Mouse (Mus musculus) forebrain, embryonic 12.5 days (tissue): Measurements from ENCODE around the gene C87499. TPM values are rescaled to one million over a fixed set of nuclear protein-coding genes. Genes with fewer than 3 reads are reported as not detected.
A peak's percentile ranks its signal among the peaks of the same experiment; 100 is the strongest.

ENCODE experiments used
- ATAC-seq: fragments of 200-750 bp; cut with Nextera tagmentation; 2 replicates; pipeline ENCODE4 v1.8.0; 2017; ENCODE audit warnings: moderate TSS enrichment; ENCODE audit not compliant: low FRiP score
- H3K27ac ChIP-seq: fragments of 300-500 bp; sonication (generic); 2 replicates; pipeline ENCODE4 v1.5.1; 2016; ENCODE audit warnings: mild to moderate bottlenecking
- H3K27me3 ChIP-seq: fragments of 300-500 bp; sonication (generic); 2 replicates; pipeline ENCODE4 v1.6.1; 2016; ENCODE audit warnings: mild to moderate bottlenecking
- H3K36me3 ChIP-seq: fragments of 300-500 bp; sonication (generic); replicated peaks from 2 replicates; pipeline ENCODE4 v1.6.1; 2016; ENCODE audit warnings: mild to moderate bottlenecking
- H3K4me1 ChIP-seq: fragments of 300-500 bp; sonication (generic); 2 replicates; pipeline ENCODE4 v1.6.1; 2016
- H3K4me2 ChIP-seq: fragments of 300-500 bp; sonication (generic); 2 replicates; pipeline ENCODE4 v1.6.1; 2016; ENCODE audit warnings: mild to moderate bottlenecking, moderate library complexity
- H3K4me3 ChIP-seq: fragments of 300-500 bp; sonication (generic); replicated peaks from 2 replicates; pipeline ENCODE4 v1.5.1; 2016; ENCODE audit warnings: mild to moderate bottlenecking
- H3K9ac ChIP-seq: fragments of 300-500 bp; sonication (generic); 2 replicates; pipeline ENCODE4 v1.6.1; 2016; ENCODE audit warnings: mild to moderate bottlenecking
- H3K9me3 ChIP-seq: fragments of 300-500 bp; sonication (generic); 2 replicates; pipeline ENCODE4 v1.6.1; 2016
- WGBS: fragments of 180-500 bp; shearing (Covaris S2); methylation state at CpG from one replicate; pipeline ENCODE4 v1.1.7; 2016; 5-methylcytosine and 5-hydroxymethylcytosine counted together
- polyA plus RNA-seq: library from polyadenylated mRNA; unstranded; fragments of >200 nt; fragmentation: Nextera tagmentation; extraction: Ambion mirVana; gene quantifications from 2 replicates; pipeline ENCODE4 v1.2.1, GENCODE M21; 2016

C87499 gene
- not detected in 2 replicates for polyA plus RNA-seq

DNA sequence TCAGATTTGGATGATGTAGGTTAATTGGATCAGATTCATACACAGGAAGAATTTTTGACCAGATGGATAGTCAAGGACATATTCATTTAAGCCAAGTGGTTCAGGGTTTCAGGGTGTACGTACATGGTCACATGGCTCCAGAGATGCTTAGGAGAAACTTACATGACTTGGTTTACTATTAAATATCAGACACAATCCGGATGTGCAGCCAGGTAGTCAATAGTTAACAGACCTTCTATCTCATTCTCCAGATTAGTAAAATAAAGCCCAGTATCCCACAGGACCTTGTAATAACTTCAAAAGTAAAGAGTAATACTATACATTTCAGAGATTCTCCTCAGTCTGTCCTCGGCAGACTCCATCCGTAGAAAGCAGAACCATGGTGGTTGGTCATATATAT is at the start of gene C87499:
C87499 (minus strand) TSS at position 101 of the 400 bp plus-strand sequence.
- Histone ChIP-seq H3K4me3 (no peak within 1 kb of the TSS), H3K27ac (no peak within 1 kb of the TSS), H3K4me2 (no peak within 1 kb of the TSS), H3K4me1 (no peaks in the 10 kb centered on the region), H3K36me3 (no peaks in the 10 kb centered on the region), H3K27me3 (no peaks in the 10 kb centered on the region), H3K9ac (no peak within 1 kb of the TSS), H3K9me3 (no peaks in the 10 kb centered on the region)
- WGBS = 92% methylated on average over 4 of the region's 4 CpGs
- no peak for ATAC-seq

DNA sequence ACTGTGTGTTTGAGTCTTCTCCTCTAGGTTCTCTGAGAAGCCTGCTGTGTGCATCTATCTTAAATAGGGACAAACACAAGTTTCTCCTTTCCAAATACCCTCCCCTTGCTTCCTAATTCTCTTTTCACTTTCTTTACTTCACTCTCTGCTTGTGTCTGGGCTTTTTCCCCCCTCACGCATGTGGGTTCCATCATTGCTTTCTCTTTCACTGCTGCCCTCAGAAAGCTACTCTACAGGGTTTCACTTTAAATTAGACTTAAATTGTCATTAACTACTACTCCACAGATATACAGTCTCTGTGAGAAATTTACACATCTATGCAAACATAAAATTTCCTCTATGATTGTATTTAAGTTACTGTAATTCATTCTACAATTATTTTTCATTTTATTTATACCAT is 49.6 kb upstream of the C87499 start, which contains the start of gene Ifna2:
Ifna2 (minus strand) TSS at position 101 of the 400 bp plus-strand sequence.
- Histone ChIP-seq H3K27me3 (no peaks in the 10 kb centered on the region), H3K36me3 (no peaks in the 10 kb centered on the region), H3K4me2 (no peak within 1 kb of the TSS), H3K9ac (no peak within 1 kb of the TSS), H3K27ac (no peak within 1 kb of the TSS), H3K4me1 (no peaks in the 10 kb centered on the region), H3K9me3 (no peaks in the 10 kb centered on the region), H3K4me3 (no peak within 1 kb of the TSS)
- ATAC-seq = no peak
- 90% methylated on average over 1 of the region's 1 CpGs for WGBS

DNA sequence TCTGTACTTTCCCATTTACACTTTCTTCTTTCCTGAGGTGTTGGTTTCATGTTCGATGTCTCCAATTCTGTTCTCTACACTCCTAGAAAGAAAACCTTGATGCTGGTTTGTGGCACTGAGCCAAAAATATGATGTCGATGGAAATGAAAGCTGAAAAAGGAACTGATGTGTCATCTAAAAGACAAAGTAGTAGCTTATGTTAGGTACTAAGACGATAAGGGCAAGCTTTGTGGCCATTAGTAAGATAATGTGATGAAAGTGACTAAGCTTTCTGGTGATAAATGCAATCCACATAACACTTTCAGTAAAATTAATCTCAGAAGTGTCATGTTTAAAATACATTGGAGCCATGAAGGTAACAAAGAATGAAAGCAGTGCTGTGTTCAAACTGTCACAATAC is 47.1 kb upstream of the C87499 start:
- Histone ChIP-seq H3K9me3 (no peaks in the 10 kb centered on the region), H3K36me3 (no peaks in the 10 kb centered on the region), H3K9ac (no peak overlapping the region), H3K27me3 (no peaks in the 10 kb centered on the region), H3K4me3 (no peak overlapping the region), H3K27ac (no peak overlapping the region), H3K4me1 (no peaks in the 10 kb centered on the region), H3K4me2 (no peak overlapping the region)
- no peak for ATAC-seq
- WGBS = 79% methylated on average over 3 of the region's 3 CpGs

DNA sequence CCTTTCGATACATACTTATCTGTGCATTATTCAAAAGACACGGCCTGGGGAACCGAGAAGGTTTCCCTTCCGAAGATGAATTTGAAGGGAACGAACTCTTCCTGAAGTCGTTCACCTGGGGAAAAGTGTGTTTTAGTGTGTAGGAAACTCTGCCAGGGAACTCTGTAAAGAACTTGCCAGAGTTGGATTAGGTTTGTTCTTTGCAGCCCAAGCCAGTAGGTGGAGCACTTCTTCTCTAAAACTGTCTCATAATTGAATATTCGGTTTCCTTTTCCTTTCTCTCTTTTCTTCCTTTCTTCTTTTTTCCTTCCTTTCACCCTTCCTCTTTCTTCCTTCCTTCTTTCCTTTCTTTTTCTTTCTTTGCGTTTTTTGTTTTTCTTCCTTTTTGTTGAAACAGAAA is 46.2 kb upstream of the C87499 start:
- Histone ChIP-seq H3K4me1 (no peaks in the 10 kb centered on the region), H3K27me3 (no peaks in the 10 kb centered on the region), H3K9ac (no peak overlapping the region), H3K27ac (no peak overlapping the region), H3K36me3 (no peaks in the 10 kb centered on the region), H3K9me3 (no peaks in the 10 kb centered on the region), H3K4me3 (no peak overlapping the region), H3K4me2 (no peak overlapping the region)
- WGBS = 54% methylated on average over 8 of the region's 8 CpGs
- ATAC-seq = no peak

DNA sequence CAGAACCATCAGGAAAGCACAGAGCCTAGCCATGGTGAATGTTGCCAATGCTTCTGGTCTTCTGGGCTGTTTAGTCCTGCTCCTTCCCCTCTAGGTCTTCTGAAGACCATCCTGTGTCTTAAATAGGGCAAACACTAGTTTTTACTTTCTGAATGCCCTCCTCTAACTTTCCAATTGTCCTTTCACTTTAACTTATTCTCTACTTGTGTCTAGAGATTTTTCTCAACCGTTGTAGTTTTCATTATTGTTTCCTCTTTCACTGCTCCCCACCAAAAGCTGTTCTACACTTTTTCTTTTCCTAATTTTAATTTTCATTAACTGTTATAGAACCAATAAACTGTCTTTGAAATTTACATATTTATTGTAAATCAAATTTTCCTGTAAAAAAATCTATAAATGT is 42.6 kb upstream of the C87499 start, which contains the start of gene Ifna16:
Ifna16 (minus strand) TSS at position 101 of the 400 bp plus-strand sequence.
- Histone ChIP-seq H3K36me3 (no peaks in the 10 kb centered on the region), H3K27ac (no peak within 1 kb of the TSS), H3K4me2 (no peak within 1 kb of the TSS), H3K9me3 (no peaks in the 10 kb centered on the region), H3K4me1 (no peaks in the 10 kb centered on the region), H3K4me3 (no peak within 1 kb of the TSS), H3K9ac (no peak within 1 kb of the TSS), H3K27me3 (no peaks in the 10 kb centered on the region)
- no peak for ATAC-seq
- 86% methylated on average over 1 of the region's 1 CpGs for WGBS

DNA sequence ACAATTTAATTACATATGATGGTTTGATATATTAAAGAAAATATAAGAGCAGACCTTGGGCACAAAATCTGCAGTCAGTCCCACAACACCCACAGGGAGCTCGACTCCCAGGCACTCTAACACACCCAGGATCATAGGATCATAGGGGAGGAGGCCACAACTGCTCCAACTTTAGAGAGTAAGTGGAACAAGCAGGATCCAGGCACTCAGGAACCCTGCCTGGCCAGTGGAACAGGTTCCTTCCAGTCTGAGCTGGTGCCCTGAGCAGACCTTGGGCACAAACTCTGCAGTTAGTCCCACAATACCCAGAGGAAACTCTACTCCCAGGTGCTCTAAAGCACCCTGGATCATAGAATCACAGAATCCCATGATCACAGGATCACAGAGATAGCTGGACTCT is 21.2 kb upstream of the C87499 start:
- Histone ChIP-seq H3K27me3 (no peaks in the 10 kb centered on the region), H3K4me3 (no peak overlapping the region), H3K9me3 (no peaks in the 10 kb centered on the region), H3K9ac (no peak overlapping the region), H3K4me1 (no peaks in the 10 kb centered on the region), H3K4me2 (no peak overlapping the region), H3K36me3 (no peaks in the 10 kb centered on the region), H3K27ac (no peak overlapping the region)
- no peak for ATAC-seq
- WGBS = 30% methylated on average over 1 of the region's 1 CpGs

DNA sequence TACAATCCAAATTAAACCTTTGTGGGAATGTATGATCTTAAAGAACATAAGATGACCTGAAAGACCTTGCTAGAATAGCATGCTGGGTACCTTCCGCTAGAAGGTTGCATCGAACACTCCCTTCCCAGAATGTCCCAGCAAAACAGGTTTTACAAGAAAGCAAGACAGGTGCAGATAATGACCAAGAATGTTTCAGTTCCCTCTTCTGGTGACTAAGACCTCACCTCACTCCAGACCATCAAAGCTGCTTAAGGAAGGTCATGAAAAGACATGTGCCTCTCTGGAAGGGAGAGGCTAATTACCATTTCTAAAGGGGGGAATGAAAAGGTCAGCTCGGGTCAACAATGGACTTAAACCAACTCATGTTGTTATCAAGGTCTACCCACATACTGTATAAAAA is 19.4 kb upstream of the C87499 start:
- 70% methylated on average over 3 of the region's 3 CpGs for WGBS
- H3K4me2 ChIP-seq = no peak overlapping the region
- no peak overlapping the region for H3K9ac ChIP-seq
- ATAC-seq = no peak
- no peaks in the 10 kb centered on the region for H3K36me3 ChIP-seq
- H3K4me3 ChIP-seq = no peak overlapping the region
- no peak overlapping the region for H3K27ac ChIP-seq
- H3K4me1 ChIP-seq = no peaks in the 10 kb centered on the region
- no peaks in the 10 kb centered on the region for H3K27me3 ChIP-seq
- no peaks in the 10 kb centered on the region for H3K9me3 ChIP-seq

DNA sequence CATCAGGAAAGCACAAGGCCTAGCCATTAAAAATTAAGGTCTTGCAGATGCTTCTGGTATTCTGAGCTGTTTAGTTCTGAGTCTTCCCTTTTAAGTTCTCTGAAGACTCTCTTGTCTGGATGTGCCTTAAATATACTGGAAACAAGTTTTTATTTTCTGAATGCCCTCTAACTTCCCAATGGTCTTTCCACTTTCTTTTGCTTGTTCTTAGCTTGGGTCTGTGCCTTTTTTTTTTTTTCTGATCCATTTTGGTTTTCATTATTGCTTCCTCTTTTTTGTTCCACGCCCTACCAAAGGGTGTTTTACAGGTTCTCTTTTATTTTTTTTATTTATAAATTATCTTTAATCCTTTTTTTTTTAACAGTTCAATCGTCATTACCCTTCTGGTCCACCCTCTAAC is 10.1 kb upstream of the C87499 start, which contains the start of gene Ifna13:
Ifna13 (minus strand) TSS at position 101 of the 400 bp plus-strand sequence.
- no peaks in the 10 kb centered on the region for H3K36me3 ChIP-seq
- H3K27me3 ChIP-seq = no peaks in the 10 kb centered on the region
- ATAC-seq = no peak
- H3K4me3 ChIP-seq = no peak within 1 kb of the TSS
- H3K4me2 ChIP-seq = no peak within 1 kb of the TSS
- no peaks in the 10 kb centered on the region for H3K4me1 ChIP-seq
- WGBS = 80% methylated on average over 2 of the region's 2 CpGs
- no peak within 1 kb of the TSS for H3K27ac ChIP-seq
- no peak within 1 kb of the TSS for H3K9ac ChIP-seq
- H3K9me3 ChIP-seq = no peaks in the 10 kb centered on the region

DNA sequence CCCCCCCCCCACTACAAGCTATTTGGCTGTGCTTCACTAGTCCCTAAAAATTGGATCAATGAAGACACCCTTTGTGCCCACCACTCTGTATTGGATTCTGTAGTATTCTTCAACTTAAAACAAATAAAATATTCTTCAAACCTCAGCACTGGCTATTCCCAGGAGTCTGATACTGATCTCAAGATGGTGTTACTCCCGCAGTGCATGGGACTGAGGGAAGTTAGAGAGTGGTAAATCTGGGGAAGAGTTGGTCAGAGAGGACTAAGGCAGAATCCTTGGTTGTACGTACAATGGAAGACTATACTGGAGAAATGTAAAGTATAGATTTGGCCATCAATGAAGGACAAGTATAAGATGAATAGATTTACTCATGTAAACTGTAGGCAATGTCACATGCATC is 8.3 kb upstream of the C87499 start:
- Histone ChIP-seq H3K27me3 (no peaks in the 10 kb centered on the region), H3K4me3 (no peak overlapping the region), H3K9me3 (no peaks in the 10 kb centered on the region), H3K36me3 (no peaks in the 10 kb centered on the region), H3K4me2 (no peak overlapping the region), H3K9ac (no peak overlapping the region), H3K4me1 (no peaks in the 10 kb centered on the region), H3K27ac (no peak overlapping the region)
- no peak for ATAC-seq
- 33% methylated on average over 2 of the region's 2 CpGs for WGBS

DNA sequence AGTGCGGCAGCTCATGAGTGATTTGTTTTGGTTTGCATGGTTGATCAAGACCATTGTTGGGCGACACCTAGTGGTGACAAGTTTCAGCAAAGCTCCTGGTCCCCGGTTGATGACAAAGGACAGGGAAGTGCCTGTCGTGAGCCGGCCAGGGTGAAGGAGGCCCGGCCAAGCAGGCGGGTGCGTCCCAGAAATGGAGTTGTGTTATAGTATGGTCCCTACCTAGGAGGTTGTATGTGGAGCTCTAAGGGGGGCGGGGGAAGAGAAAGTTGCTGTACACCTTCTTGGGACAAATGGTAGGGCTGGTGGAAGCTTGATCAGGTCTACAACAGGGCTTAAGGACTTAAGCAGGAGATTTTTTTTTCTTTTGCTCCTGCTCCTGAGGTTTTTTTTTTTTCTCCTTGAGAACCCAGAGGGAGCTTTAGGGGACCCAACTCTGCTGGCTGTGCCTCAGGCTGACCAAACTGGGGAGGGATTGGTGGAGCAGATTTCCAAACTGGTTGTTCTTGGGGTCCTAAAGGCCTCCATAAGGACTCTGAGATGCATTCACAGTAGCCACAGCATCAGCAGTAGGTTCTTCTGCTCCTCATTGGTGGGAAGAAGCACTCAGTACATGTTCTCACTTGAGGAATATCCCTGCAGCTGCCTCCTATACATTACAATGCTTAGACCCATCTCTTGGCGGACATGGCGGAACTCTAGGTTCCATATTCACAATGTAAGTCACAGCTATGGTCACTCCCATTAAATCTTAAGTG is 7.0 kb upstream of the C87499 start:
- WGBS = 13% methylated on average over 11 of the region's 11 CpGs
- Histone ChIP-seq H3K9ac (no peak overlapping the region), H3K4me1 (no peaks in the 10 kb centered on the region), H3K4me2 (peak overlapping the region; percentile 39), H3K9me3 (no peaks in the 10 kb centered on the region), H3K27me3 (no peaks in the 10 kb centered on the region), H3K27ac (no peak overlapping the region), H3K36me3 (no peaks in the 10 kb centered on the region), H3K4me3 (peak overlapping the region; percentile 25)
- ATAC-seq = peak; percentile 95

DNA sequence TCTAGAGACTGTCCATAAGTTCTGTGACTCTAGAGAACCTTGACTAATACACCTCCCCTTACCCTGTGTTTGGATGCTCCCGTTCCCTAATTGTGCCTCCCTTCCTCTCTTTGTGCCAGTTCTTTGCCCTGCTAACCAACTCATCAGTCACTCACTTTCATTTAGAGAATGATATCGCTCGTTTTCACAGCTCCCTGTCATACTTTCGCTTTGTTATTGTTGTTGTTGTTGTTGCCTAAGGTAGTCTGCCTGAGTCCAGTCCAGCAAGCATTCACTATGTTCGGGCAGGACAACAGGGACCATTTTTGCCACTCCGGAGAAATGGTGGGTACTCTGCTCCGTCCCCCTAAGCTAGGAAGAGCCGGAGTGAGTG is 6.5 kb upstream of the C87499 start:
- H3K27ac ChIP-seq = no peak overlapping the region
- H3K4me2 ChIP-seq = peak overlapping the region; percentile 39
- 70% methylated on average over 8 of the region's 8 CpGs for WGBS
- ATAC-seq = no peak
- H3K27me3 ChIP-seq = no peaks in the 10 kb centered on the region
- no peaks in the 10 kb centered on the region for H3K9me3 ChIP-seq
- no peaks in the 10 kb centered on the region for H3K4me1 ChIP-seq
- no peak overlapping the region for H3K9ac ChIP-seq
- peak overlapping the region; percentile 25 for H3K4me3 ChIP-seq
- H3K36me3 ChIP-seq = no peaks in the 10 kb centered on the region

DNA sequence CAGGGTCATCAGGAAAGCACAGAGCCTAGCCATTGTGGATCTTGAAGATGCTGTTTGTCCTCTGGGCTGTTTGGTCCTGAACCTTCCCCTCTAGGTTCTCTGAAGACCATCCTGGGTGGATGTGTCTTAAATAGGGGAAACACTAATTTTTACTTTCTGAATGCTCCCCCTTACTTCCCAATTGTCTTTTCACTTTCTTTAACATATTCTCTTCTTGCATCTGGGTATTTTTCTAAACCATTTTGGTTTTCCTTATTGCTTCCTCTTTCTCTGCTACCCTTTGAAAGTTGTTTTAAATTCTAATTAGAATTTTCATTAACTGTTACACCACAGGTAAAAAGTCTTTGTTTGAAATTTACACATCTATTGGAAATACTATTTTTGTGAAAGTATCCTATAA is 30.9 kb downstream of the C87499 start, which contains the start of gene Ifna12:
Ifna12 (minus strand) TSS at position 101 of the 400 bp plus-strand sequence.
- no peak within 1 kb of the TSS for H3K9ac ChIP-seq
- no peak within 1 kb of the TSS for H3K4me3 ChIP-seq
- no peaks in the 10 kb centered on the region for H3K36me3 ChIP-seq
- no peak within 1 kb of the TSS for H3K27ac ChIP-seq
- H3K27me3 ChIP-seq = no peaks in the 10 kb centered on the region
- ATAC-seq = no peak
- H3K4me2 ChIP-seq = no peak within 1 kb of the TSS
- no peaks in the 10 kb centered on the region for H3K4me1 ChIP-seq
- H3K9me3 ChIP-seq = no peaks in the 10 kb centered on the region

DNA sequence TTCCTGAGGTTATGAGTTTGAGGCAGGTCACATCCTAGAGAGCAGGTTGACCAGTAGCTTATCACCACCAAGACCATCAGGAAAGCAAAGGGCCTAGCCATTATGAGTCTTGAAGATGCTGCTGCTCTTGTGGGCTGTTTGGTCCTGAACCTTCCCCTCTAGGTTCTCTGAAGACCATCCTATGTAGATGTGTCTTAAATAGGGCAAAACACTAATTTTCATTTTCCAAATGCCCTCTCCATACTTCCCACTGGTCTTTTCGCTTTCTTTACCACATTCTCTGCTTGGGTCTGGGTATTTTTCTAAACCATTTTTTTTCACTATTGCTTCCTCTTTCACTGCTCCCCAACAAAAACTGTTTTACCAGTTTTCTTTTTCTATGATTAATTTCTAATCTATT is 41.9 kb downstream of the C87499 start, which contains the start of gene Ifna9:
Ifna9 (minus strand) TSS at position 101 of the 400 bp plus-strand sequence.
- WGBS = 83% methylated on average over 1 of the region's 1 CpGs
- no peaks in the 10 kb centered on the region for H3K36me3 ChIP-seq
- no peaks in the 10 kb centered on the region for H3K9me3 ChIP-seq
- no peak within 1 kb of the TSS for H3K9ac ChIP-seq
- ATAC-seq = no peak
- H3K27ac ChIP-seq = no peak within 1 kb of the TSS
- no peaks in the 10 kb centered on the region for H3K4me1 ChIP-seq
- no peaks in the 10 kb centered on the region for H3K27me3 ChIP-seq
- no peak within 1 kb of the TSS for H3K4me2 ChIP-seq
- no peak within 1 kb of the TSS for H3K4me3 ChIP-seq
